Mouse (Mus musculus) small intestine, adult 10 weeks (tissue): Measurements from ENCODE around the gene Gm21983. TPM values are rescaled to one million over a fixed set of nuclear protein-coding genes. Genes with fewer than 3 reads are reported as not detected.

Experiments
- polyA plus RNA-seq: library from polyadenylated mRNA; stranded (reverse); fragments of 350-450 nt; fragmentation: Illumina TruSeq; extraction: RNeasy Lipid Tissue Mini Kit (QIAGEN cat#74804); gene quantifications from one replicate; pipeline ENCODE4 v1.2.3, GENCODE M21; 2014; ENCODE audit warnings: low replicate concordance

Gene Gm21983
- polyA plus RNA-seq = not detected

DNA sequence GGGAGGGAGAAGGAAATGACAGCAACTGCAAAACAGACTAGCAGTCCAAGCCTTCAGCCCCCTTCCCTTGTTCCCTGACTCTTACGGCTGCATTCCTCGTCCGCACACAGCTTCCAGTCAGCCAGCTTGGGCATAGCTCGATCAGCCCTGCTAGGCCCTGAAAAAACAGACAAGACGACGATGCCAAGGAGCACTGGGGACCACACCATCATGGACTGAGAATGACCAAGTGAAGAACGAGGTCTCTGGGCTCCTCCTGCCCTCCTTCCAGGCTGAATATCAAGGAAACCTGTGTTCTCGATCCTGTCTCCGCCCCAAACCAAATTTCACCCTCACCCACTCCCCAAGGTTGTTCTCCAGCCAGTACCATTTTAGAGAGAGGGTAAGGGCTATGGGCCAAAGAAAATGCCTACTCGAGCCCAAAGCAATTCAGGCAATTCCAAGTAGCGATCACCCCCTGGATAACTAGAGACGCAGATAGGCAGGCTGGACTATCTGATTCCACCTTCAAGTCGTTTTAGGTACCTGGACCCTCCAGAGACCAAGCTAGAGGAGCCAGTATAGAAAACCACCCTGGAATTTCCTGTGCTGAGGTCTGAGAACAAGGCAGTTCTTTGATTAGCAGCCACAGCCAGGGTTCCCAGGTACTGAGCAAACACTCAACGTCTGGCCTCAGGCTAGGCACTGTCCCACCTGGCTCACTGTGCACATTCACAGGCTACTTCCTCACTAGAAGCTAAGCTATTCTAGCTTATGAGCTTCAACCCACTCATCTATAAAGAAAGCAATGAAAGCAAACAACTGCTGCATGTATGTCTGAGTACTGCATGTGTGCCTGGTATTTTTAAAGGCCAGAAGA lies at the start of gene Gm21983, which contains the start of gene Mia:
Gm21983 (minus strand) TSS at position 250 of the 859 bp plus-strand sequence.
Mia (minus strand) TSS at position 321 of the 859 bp plus-strand sequence.

DNA sequence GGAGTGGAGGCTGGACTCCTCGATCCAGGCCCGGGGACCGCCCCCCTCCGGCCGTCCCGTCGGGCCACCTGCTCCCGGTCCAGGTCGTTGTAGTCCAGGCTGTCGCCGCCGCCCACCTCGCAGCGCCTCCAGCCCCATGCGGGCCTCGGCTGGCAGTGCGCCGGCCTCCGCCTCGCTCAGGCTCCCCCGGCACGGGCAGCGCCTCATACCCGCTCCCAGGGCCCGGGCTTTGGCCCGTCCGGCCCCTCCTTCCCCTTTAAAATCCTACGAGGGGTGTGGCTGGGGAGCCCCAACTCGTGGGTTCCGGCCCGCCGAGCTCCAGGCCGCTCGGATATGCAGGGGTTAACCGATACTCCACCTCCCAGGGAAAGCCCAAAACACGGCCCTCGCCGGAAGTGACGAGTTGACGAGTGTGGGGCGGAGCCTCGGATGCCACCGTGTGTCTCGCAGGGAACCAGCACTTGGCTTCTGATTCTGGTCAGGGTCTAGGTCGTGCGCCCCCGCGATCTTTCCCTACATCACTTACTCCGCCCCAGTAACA lies 47.5 kb upstream of the Gm21983 start, which contains the start of gene Itpkc:
Itpkc (minus strand) TSS at position 381 of the 541 bp plus-strand sequence.

DNA sequence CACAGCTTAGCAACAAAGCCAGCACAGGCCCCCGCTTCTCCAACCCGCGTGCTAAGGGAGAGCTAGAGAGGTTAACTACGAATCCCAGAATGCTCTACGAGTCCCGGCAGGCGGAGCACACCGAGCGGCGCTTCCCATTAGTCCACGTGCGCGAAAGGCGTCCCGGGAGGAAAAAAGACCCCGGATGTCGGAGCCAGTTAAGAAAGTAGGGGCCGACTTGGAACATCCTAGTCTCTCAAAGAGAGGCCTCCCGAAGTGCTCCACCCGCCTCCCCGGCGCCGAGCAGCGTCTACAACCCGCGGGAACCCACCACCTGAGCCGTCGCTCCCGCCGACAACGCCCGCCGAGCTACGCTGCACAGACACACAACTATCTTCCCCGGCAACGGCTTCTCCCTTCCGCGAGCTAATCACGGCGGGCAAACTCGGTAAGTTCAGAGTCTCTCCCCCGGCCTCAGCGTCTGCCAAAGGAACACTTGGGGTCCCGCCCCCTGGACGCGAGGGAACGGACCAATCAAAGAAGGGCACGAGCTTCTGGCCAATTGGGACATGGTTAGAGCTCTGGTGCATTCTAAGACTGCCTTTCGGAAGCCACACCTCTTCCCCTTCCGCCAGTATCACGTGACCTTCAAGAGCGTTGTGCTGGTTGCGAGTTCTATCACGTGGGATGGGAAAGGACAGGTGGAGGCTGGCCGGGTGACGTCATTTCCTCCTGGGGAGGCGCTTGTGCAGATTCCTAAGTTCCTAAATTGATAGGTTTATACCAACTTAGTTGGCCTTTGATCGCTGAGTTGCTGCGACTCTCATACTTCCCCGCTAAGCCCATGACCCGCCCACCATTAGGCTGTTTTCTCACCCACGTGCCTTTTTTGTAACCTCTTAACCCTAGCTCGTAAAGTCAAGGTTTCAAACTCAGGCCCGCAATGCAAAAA lies 15.1 kb upstream of the Gm21983 start, which contains the start of the genes BC024978 and Snrpa:
BC024978 (plus strand) TSS at position 101 of the 931 bp plus-strand sequence.
Snrpa (minus strand) TSS at position 591 of the 931 bp plus-strand sequence.

DNA sequence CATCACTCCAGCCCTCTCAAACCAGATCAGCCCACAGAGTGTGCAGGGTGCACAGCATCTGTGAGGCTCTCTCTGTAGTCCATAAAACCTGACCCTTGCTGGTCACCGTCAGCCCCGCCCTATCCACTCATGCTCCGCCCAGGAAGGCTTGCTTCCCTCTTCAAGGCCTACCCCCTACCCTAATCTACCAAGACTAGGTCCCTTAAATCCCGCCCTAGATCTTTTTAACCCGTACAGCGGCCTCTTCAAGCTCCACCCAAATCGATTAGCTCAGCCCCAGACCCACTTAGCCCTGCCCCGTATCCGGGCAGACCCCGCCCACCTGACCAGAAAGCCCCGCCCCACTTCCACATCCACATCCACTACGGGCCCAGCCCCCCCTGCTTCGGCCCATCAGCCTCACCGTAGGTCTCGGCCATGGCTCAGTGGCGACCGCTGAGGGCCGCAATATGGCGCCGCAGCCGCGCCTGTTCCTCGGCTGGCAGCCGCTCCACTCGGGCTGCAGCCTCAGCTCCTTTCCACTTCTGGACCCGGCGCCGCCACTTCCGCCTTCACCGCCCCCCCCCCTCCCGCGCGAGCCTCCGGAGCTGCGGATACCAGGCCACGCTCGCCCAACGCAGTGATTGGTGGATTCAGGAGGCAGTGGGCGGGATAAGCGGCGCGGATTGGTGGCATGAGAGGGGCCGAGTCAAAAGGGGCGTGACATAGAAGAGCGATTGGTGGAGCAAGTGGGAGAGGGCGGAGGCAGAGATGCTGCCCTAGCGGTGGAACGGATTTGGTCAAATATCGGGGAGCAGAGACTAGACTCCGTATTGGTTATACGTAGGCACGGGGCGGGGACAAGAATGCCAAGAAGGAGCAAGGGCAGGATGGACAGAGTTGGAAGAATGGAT lies 2.3 kb downstream of the Gm21983 start, which contains the start of gene Rab4b:
Rab4b (minus strand) TSS at position 573 of the 893 bp plus-strand sequence.

DNA sequence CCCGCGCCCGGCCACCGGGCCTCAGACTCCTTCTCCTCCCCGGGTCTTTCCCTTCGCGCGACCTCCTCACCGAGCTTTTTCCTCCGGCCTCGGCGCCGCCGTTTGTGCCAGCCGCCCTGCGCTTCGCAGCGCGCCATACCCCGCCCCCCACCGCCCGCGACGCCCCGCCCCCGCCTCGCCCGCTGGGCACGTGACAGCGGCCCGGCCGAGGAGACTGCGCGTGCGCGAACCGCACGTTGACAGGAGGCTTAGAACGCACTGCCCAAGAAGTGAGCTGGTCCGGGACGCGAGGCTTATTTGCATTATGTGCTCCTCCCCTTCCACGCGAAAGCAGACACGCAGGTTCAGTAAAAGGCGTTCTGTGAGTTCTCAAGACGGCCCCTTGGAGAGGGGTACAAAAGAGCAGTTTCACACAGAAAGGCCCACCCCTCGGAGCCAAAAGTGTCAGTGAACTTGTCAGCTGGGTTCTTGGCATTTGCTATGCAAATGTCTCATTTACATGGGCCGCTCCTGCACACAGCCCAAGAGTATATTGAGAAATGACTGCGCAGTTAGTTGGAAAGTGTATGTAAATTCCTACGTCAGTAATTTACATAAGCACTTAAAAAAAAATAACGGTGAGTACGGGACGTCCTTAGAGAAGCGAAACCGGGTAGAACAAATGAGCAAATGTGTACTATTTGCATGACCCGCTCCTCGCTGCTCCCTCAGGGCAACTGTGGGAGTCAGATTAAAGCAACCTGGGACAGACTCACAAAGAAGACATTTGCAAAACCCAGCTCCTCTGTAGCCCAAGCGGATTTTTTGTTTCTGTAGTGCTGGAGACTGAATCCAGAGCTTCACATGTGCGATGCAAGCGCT lies 14.0 kb downstream of the Gm21983 start, which contains the start of gene Egln2:
Egln2 (minus strand) TSS at position 189 of the 861 bp plus-strand sequence.

DNA sequence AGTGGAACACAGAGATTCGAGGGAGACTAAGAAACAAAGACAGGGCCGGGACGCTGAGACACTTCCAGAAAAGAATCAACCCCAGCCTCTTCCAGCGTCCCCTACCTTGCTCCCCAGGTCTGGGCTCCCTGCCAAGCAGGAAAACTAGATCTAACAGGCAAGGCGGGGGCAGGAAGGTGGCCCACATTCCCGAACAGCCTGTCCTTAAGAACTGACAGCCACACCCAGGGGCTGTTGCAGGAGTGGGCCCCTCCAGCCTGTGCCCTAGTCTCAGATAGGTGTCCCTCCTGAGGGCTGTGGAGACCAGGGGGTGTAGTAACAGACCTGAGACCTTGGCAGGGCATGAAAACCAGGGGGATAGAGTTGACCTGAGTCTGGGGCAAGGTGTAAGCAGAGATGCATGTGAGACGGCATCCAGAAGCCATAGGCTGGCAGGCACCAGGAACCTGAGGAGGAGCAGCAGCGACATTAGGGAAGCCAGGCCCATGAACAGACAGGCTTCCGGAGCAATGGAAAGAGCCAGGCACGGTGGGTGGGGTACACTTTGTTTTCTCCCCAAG lies 27.6 kb downstream of the Gm21983 start, which contains the start of gene Cyp2t4:
Cyp2t4 (plus strand) TSS at position 510 of the 560 bp plus-strand sequence.

DNA sequence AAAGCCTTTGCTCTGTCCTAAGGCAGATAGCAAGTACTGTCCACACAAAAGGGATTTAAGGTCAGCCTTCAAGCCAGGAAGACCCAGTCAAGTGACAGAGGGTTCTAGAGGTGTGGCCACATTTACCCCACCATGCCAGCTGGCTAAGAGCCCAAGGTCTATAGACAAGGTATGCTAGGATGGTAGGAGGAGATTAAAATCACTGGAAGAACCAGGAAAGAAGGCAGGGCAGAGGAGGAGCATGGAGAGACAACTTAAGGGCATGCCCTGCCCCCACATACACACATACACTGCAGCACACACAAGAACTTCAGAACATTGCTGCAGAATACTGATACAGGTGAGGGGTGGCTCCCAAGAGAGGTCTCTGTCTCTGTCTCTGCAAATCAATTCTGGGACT lies 61.2 kb downstream of the Gm21983 start, which contains the start of gene Cyp2f2:
Cyp2f2 (plus strand) TSS at position 234 of the 400 bp plus-strand sequence.

Other genes starting within 250 kb of the Gm21983 start
- gene Cyp2a22, start 241.7 kb downstream of the Gm21983 start, polyA plus RNA-seq = not detected
- 1.1 TPM for gene Cyp2a12, start 152.0 kb downstream of the Gm21983 start, polyA plus RNA-seq
- not detected for gene Cyp2f2, start 61.2 kb downstream of the Gm21983 start, polyA plus RNA-seq
- not detected for gene Cyp2t4, start 27.4 kb downstream of the Gm21983 start, polyA plus RNA-seq
- gene Egln2, start 14.3 kb downstream of the Gm21983 start, polyA plus RNA-seq = 4.3 TPM
- 2.8 TPM for gene Rab4b, start 2.2 kb downstream of the Gm21983 start, polyA plus RNA-seq
- gene Mia, start 71 bp upstream of the Gm21983 start, polyA plus RNA-seq = not detected
- gene BC024978, start 14.7 kb upstream of the Gm21983 start, polyA plus RNA-seq = 4.9 TPM
- 2.3 TPM for gene Snrpa, start 15.2 kb upstream of the Gm21983 start, polyA plus RNA-seq
- gene Itpkc, start 47.6 kb upstream of the Gm21983 start, polyA plus RNA-seq = 0.45 TPM
- gene Coq8b, start 51.9 kb upstream of the Gm21983 start, polyA plus RNA-seq = not detected
- gene Numbl, start 77.3 kb upstream of the Gm21983 start, polyA plus RNA-seq = 0.07 TPM
- not detected for gene Ltbp4, start 156.6 kb upstream of the Gm21983 start, polyA plus RNA-seq
- gene Shkbp1, start 174.9 kb upstream of the Gm21983 start, polyA plus RNA-seq = not detected
- gene Gm20479, start 176.3 kb upstream of the Gm21983 start, polyA plus RNA-seq = not detected